Mouse (Mus musculus): Measurements from ENCODE around the gene Rnpepl1.

The Rnpepl1 gene

GRCm38 (mm10) chr1:92907632-92908360, 2.8 kb upstream of the Rnpepl1 start:
- no peak for DNase-seq (ENCODE audit: low spot score)

GRCm38 (mm10) chr1:92908664-92909063, 1.9 kb upstream of the Rnpepl1 start:
- no peak for DNase-seq (ENCODE audit: low spot score)

GRCm38 (mm10) chr1:92909068-92909467, 1.5 kb upstream of the Rnpepl1 start:
- DNase-seq (ENCODE audit: low spot score): no peak

- DNase-seq (ENCODE audit: low spot score): no peak
Observed at GRCm38 (mm10) chr1:92910925-92911720, 540 bp downstream of the Rnpepl1 start.

- DNase-seq (ENCODE audit: low spot score): no peak
Observed at GRCm38 (mm10) chr1:92911721-92912138, 1.1 kb downstream of the Rnpepl1 start.

GRCm38 (mm10) chr1:92912286-92912685, 1.7 kb downstream of the Rnpepl1 start:
- no peak for DNase-seq (ENCODE audit: low spot score)

- DNase-seq (ENCODE audit: low spot score): no peak
Observed at GRCm38 (mm10) chr1:92914239-92914638, 3.7 kb downstream of the Rnpepl1 start.

GRCm38 (mm10) chr1:92914993-92915392, 4.4 kb downstream of the Rnpepl1 start:
- DNase-seq (ENCODE audit: low spot score): no peak

GRCm38 (mm10) chr1:92916725-92917124, 6.1 kb downstream of the Rnpepl1 start:
- no peak for DNase-seq (ENCODE audit: low spot score)

- no peak for DNase-seq (ENCODE audit: low spot score)
Observed at GRCm38 (mm10) chr1:92919151-92919550, 8.6 kb downstream of the Rnpepl1 start.

- DNase-seq (ENCODE audit: low spot score): no peak
Observed at GRCm38 (mm10) chr1:92919775-92920174, 9.2 kb downstream of the Rnpepl1 start.

GRCm38 (mm10) chr1:92920474-92921200, 10.1 kb downstream of the Rnpepl1 start:
- no peak for DNase-seq (ENCODE audit: low spot score)

- no peak for DNase-seq (ENCODE audit: low spot score)
Observed at GRCm38 (mm10) chr1:92921496-92921895, 10.9 kb downstream of the Rnpepl1 start.

GRCm38 (mm10) chr1:92930171-92930706, 19.7 kb downstream of the Rnpepl1 start:
- DNase-seq (ENCODE audit: low spot score): no peak

- no peak for DNase-seq (ENCODE audit: low spot score)
Observed at GRCm38 (mm10) chr1:92933611-92934010, 23.0 kb downstream of the Rnpepl1 start.

- DNase-seq (ENCODE audit: low spot score): peak; percentile 92
Observed at GRCm38 (mm10) chr1:92934182-92934827, 23.7 kb downstream of the Rnpepl1 start, which contains the start of gene Capn10. Gene Capn10, plus strand, starts transcription at chr1:92934376.

- DNase-seq (ENCODE audit: low spot score): peak; percentile 60
Observed at GRCm38 (mm10) chr1:92935054-92935962, 24.7 kb downstream of the Rnpepl1 start.

GRCm38 (mm10) chr1:92935977-92936376, 25.4 kb downstream of the Rnpepl1 start:
- DNase-seq (ENCODE audit: low spot score): no peak

GRCm38 (mm10) chr1:92936467-92936866, 25.9 kb downstream of the Rnpepl1 start:
- no peak for DNase-seq (ENCODE audit: low spot score)

GRCm38 (mm10) chr1:92937797-92938196, 27.2 kb downstream of the Rnpepl1 start:
- no peak for DNase-seq (ENCODE audit: low spot score)

- DNase-seq (ENCODE audit: low spot score): no peak
Observed at GRCm38 (mm10) chr1:92939746-92940145, 29.2 kb downstream of the Rnpepl1 start.
